Mouse (Mus musculus) testis, adult 2 months (tissue): ENCODE data around the gene Ak2.

Experiments
- CTCF ChIP-seq: fragments of 200-500 bp; IDR thresholded peaks from 2 replicates; pipeline ENCODE4 v1.5.1; 2012; ENCODE audit warnings: low read depth, mild to moderate bottlenecking, inconsistent platforms, low read length, moderate library complexity; ENCODE audit not compliant: control insufficient read depth, insufficient read depth, insufficient replicate concordance
- POLR2A ChIP-seq: fragments of 200-500 bp; IDR thresholded peaks from 2 replicates; pipeline ENCODE4 v1.6.1; 2012; ENCODE audit warnings: low read depth, mild to moderate bottlenecking, inconsistent platforms, low read length, moderate library complexity; ENCODE audit not compliant: control insufficient read depth

GRCm38 (mm10) chr4:129021886-129022285 is 30.1 kb downstream of the Ak2 start:
- TF ChIP-seq POLR2A (no peak), CTCF (no peak)
